Mouse (Mus musculus) limb, embryonic 14.5 days (tissue): Measurements from ENCODE around the gene Ripply1. TPM values are rescaled to one million over a fixed set of nuclear protein-coding genes. Genes with fewer than 3 reads are reported as not detected.

Experiments used
- ATAC-seq: fragments of 200-750 bp; cut with Nextera tagmentation; 2 replicates; pipeline ENCODE4 v1.8.0; 2017; ENCODE audit warnings: low read depth, moderate number of reproducible peaks, moderate TSS enrichment; ENCODE audit not compliant: low FRiP score
- DNase-seq: peaks from one replicate; pipeline ENCODE4 v3.0.0-alpha.2; 2015; ENCODE audit warnings: low spot score
- H3K27ac ChIP-seq: fragments of 300-500 bp; sonication (generic); replicated peaks from 2 replicates; pipeline ENCODE4 v1.5.1; 2014; ENCODE audit warnings: low read depth, mild to moderate bottlenecking, low read length, moderate library complexity, mixed read lengths
- H3K27me3 ChIP-seq: fragments of 300-500 bp; sonication (generic); 2 replicates; pipeline ENCODE4 v1.6.1; 2014; ENCODE audit warnings: low read length, mixed read lengths; ENCODE audit not compliant: control insufficient read depth, insufficient read depth
- H3K36me3 ChIP-seq: fragments of 300-500 bp; sonication (generic); 2 replicates; pipeline ENCODE4 v1.6.1; 2014; ENCODE audit warnings: mild to moderate bottlenecking, low read length, moderate library complexity, mixed read lengths; ENCODE audit not compliant: control insufficient read depth, insufficient read depth
- H3K4me1 ChIP-seq: fragments of 300-500 bp; sonication (generic); 2 replicates; pipeline ENCODE4 v1.6.1; 2014; ENCODE audit warnings: antibody characterized with exemption, low read length, mixed read lengths; ENCODE audit not compliant: control insufficient read depth, insufficient read depth
- H3K4me2 ChIP-seq: fragments of 300-500 bp; sonication (generic); replicated peaks from 2 replicates; pipeline ENCODE4 v1.6.1; 2014; ENCODE audit warnings: low read depth, mild to moderate bottlenecking, low read length, moderate library complexity; ENCODE audit not compliant: severe bottlenecking
- H3K4me3 ChIP-seq: fragments of 300-500 bp; sonication (generic); replicated peaks from 2 replicates; pipeline ENCODE4 v1.5.1; 2014; ENCODE audit warnings: low read length
- H3K9ac ChIP-seq: fragments of 300-500 bp; sonication (generic); 2 replicates; pipeline ENCODE4 v1.6.1; 2014; ENCODE audit warnings: mild to moderate bottlenecking, low read depth, low read length, moderate library complexity; ENCODE audit not compliant: severe bottlenecking
- H3K9me3 ChIP-seq: fragments of 300-500 bp; sonication (generic); 2 replicates; pipeline ENCODE4 v1.6.1; 2016; ENCODE audit warnings: low read length; ENCODE audit not compliant: control insufficient read depth
- POLR2A ChIP-seq: fragments of 200-500 bp; IDR thresholded peaks from 2 replicates; pipeline ENCODE4 v1.8.0; 2012; ENCODE audit warnings: inconsistent platforms, mild to moderate bottlenecking, moderate library complexity, borderline replicate concordance; ENCODE audit not compliant: insufficient read depth, insufficient read length; ENCODE audit errors: extremely low read depth
- WGBS: fragments of 180-500 bp; shearing (Covaris S2); extraction: QIAGEN DNeasy Blood & Tissue Kit; methylation state at CpG from one replicate; pipeline ENCODE4 v1.1.7; 2014; 5-methylcytosine and 5-hydroxymethylcytosine counted together
- polyA plus RNA-seq, 2 experiments: library from polyadenylated mRNA; depleted of rRNA in 1 of 2; stranded (reverse) in 1 of 2; unstranded in 1 of 2; fragments of >200 nt; fragmentation: Nextera tagmentation in 1 of 2; extraction: Ambion mirVana in 1 of 2; gene quantifications; 2 replicates each; pipeline versions ENCODE4 v1.2.1 to v1.2.3; 2012 to 2014

The Ripply1 gene
- polyA plus RNA-seq, 2 experiments, result 2.9 TPM; not detected in 1

GRCm38 (mm10) chrX:139796037-139796436 is 13.9 kb upstream of the Ripply1 start:
- no peak overlapping the region for H3K4me2 ChIP-seq
- H3K4me3 ChIP-seq, result no peak overlapping the region
- TF ChIP-seq POLR2A, result no peak
- H3K9ac ChIP-seq, result no peak overlapping the region
- DNase-seq, result no peak
- no peaks in the 10 kb centered on the region for H3K9me3 ChIP-seq
- no peaks in the 10 kb centered on the region for H3K4me1 ChIP-seq
- 88% methylated on average over 6 of the region's 6 CpGs for WGBS
- no peak overlapping the region for H3K27ac ChIP-seq
- ATAC-seq, result no peak
- no peaks in the 10 kb centered on the region for H3K36me3 ChIP-seq
- H3K27me3 ChIP-seq, result no peaks in the 10 kb centered on the region

- H3K9ac ChIP-seq, result no peak overlapping the region
- WGBS, result 84% methylated on average over 7 of the region's 7 CpGs
- H3K4me2 ChIP-seq, result no peak overlapping the region
- no peak for TF ChIP-seq POLR2A
- no peak for ATAC-seq
- no peaks in the 10 kb centered on the region for H3K27me3 ChIP-seq
- H3K36me3 ChIP-seq, result no peaks in the 10 kb centered on the region
- no peak overlapping the region for H3K27ac ChIP-seq
- no peaks in the 10 kb centered on the region for H3K9me3 ChIP-seq
- DNase-seq, result no peak
- H3K4me1 ChIP-seq, result no peaks in the 10 kb centered on the region
- H3K4me3 ChIP-seq, result no peak overlapping the region
These were observed 12.1 kb upstream of the Ripply1 start for GRCm38 (mm10) chrX:139794072-139794845.

GRCm38 (mm10) chrX:139785764-139786163 is 3.6 kb upstream of the Ripply1 start:
- no peak for TF ChIP-seq POLR2A
- Histone ChIP-seq H3K4me2 (no peak overlapping the region), H3K4me3 (no peak overlapping the region), H3K9ac (no peak overlapping the region), H3K27me3 (no peaks in the 10 kb centered on the region; the same call in 1 of the 2 replicates), H3K27ac (no peak overlapping the region), H3K36me3 (no peaks in the 10 kb centered on the region), H3K9me3 (no peaks in the 10 kb centered on the region), H3K4me1 (no peaks in the 10 kb centered on the region)
- ATAC-seq, result no peak
- 38% methylated on average over 1 of the region's 1 CpGs for WGBS
- DNase-seq, result no peak

GRCm38 (mm10) chrX:139783045-139783422 is 881 bp upstream of the Ripply1 start:
- DNase-seq, result peak; percentile 31
- WGBS, result 58% methylated on average over 3 of the region's 3 CpGs

GRCm38 (mm10) chrX:139781563-139781962 is 590 bp downstream of the Ripply1 start:
- Histone ChIP-seq H3K36me3 (no peaks in the 10 kb centered on the region), H3K4me1 (no peaks in the 10 kb centered on the region), H3K9ac (no peak overlapping the region), H3K27ac (no peak overlapping the region), H3K9me3 (no peaks in the 10 kb centered on the region), H3K4me2 (no peak overlapping the region), H3K27me3 (no peaks in the 10 kb centered on the region; the same call in 1 of the 2 replicates), H3K4me3 (no peak overlapping the region)
- no peak for TF ChIP-seq POLR2A
- 75% methylated on average over 2 of the region's 4 CpGs for WGBS
- DNase-seq, result no peak
- ATAC-seq, result no peak

More at GRCm38 (mm10) chrX:139783045-139783422, 881 bp upstream of the Ripply1 start:
- no peak overlapping the region for H3K27ac ChIP-seq
- H3K9ac ChIP-seq, result no peak overlapping the region
- ATAC-seq, result no peak; the same call in 1 of the 2 replicates
- H3K4me2 ChIP-seq, result no peak overlapping the region
- H3K36me3 ChIP-seq, result no peaks in the 10 kb centered on the region
- no peak for TF ChIP-seq POLR2A
- H3K4me1 ChIP-seq, result no peaks in the 10 kb centered on the region
- no peaks in the 10 kb centered on the region for H3K9me3 ChIP-seq
- no peaks in the 10 kb centered on the region; the same call in 1 of the 2 replicates for H3K27me3 ChIP-seq
- H3K4me3 ChIP-seq, result no peak overlapping the region
